Mouse (Mus musculus) CD8-positive naive resting alpha-beta T cell, adult 57 days (primary cell): ENCODE data around the gene Srsx. TPM values are rescaled to one million over a fixed set of nuclear protein-coding genes. Genes with fewer than 3 reads are reported as not detected.

ENCODE experiments used
- total RNA-seq: library from RNA; stranded (reverse); gene quantifications from one replicate; pipeline ENCODE4 v1.2.4, GENCODE M21; 2023

Srsx gene
- not detected for total RNA-seq

DNA sequence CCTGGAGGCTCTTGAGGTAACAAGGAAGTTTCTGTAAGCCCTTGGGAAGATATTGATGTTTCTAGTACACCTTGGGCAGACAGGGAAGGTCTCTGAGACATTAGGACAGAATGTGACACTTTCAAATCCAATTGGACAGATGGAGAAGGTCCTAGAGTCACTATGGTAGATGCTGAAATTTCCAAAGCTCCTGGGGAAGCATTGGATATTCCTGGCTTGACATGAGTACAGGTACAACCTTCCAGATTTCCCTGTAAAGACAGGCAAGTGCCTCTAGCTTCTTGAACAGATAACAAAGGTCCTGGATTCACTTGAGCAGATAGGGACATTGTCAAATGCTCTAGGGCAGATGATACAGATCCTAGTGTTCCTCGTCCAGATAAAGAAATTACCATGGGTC is at the start of gene Srsx:
TSS of gene Srsx (minus strand) at position 101 of the 400 bp plus-strand sequence.

GRCm38 (mm10) chrX:123246807-123247206 is 24.5 kb upstream of the Srsx start, which contains the start of gene Gm17577:
Gm17577 (minus strand) TSS chrX:123246907.

Other genes starting within 250 kb of the Srsx start
- gene Gm17521, start 192.8 kb downstream of the Srsx start, total RNA-seq = not detected
- 2.1 TPM for gene Cldn34c1, start 119.0 kb downstream of the Srsx start, total RNA-seq
- gene Gm17577, start 24.4 kb upstream of the Srsx start, total RNA-seq = not detected